Mouse (Mus musculus): Measurements from ENCODE around the gene Vmp1. TPM values are rescaled to one million over a fixed set of nuclear protein-coding genes. Genes with fewer than 3 reads are reported as not detected.
A peak's percentile ranks its signal among the peaks of the same experiment; 100 is the strongest.

Gene Vmp1
- polyA plus RNA-seq, 1 experiment from 2014 or later, result 141 TPM

DNA sequence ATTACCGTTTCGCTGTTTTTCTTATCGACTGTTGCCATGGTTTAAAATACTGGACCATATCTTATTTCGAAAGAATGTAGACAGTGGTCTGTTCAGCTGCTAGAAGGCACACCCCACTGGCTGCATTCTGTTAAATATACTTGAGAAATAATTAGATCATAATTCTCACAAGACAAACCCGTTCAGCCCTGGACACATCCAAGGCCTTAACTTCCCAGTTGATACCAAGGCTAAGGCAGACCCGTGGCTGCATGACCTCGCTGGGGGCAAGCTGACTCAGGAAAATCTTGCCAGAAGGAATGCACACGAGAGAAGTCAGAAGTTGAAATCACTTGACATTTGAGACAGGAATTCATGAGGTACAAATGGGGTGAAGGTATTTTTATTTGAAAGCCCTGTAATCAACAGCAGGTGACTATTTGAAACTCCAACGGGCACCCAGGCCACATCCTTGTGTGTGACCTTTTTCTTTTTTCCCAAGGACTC is 113.3 kb downstream of the Vmp1 start:
- Histone ChIP-seq H3K27me3 (ENCODE audit: control insufficient read depth, insufficient read depth, low read length) (no peaks in the 10 kb centered on the region), H3K27ac (ENCODE audit: low read depth, low read length) (no peak overlapping the region; the same call in 1 of the 2 replicates), H3K4me1 (ENCODE audit: control insufficient read depth, insufficient read depth, low read length) (peaks cover 16% of the 10 kb centered on the region), H3K36me3 (ENCODE audit: control insufficient read depth, insufficient read depth, low read length) (no peaks in the 10 kb centered on the region), H3K9ac (ENCODE audit: low read depth, low read length) (no peak overlapping the region), H3K4me2 (replicated peaks; ENCODE audit: low read depth, low read length) (no peak overlapping the region), H3K9me3 (ENCODE audit: control insufficient read depth, low read length) (no peaks in the 10 kb centered on the region), H3K4me3 (ENCODE audit: low read length) (no peak overlapping the region)
- 40% methylated on average over 9 of the region's 9 CpGs for WGBS
- no peak for ATAC-seq (ENCODE audit: low FRiP score, low TSS enrichment)

DNA sequence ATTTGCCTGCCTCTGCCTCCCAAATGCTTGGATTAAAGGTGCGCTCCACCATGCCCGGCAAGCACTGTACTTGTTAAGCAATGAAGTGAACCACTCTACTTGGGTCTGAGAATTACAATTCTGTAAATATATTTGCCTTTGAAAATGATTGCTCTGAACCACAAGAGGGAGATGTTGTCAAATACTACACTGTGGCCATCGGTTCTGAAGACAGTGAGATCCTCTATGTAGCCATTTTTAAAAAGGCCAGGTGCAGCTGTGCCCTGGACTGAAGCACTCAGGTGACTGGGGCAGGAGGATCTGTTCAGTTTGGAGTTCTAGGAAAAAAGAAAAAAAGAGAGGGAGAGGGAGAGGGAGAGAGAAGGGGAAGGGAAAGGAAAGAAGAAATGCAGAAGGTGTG is 115.2 kb downstream of the Vmp1 start:
- WGBS, result 71% methylated on average over 3 of the region's 3 CpGs
- ATAC-seq (ENCODE audit: low FRiP score, low TSS enrichment), result no peak
- H3K9ac ChIP-seq (ENCODE audit: low read depth, low read length), result no peak overlapping the region
- no peak overlapping the region for H3K27ac ChIP-seq (ENCODE audit: low read depth, low read length)
- H3K4me1 ChIP-seq (ENCODE audit: control insufficient read depth, insufficient read depth, low read length), result peaks cover 16% of the 10 kb centered on the region
- H3K4me3 ChIP-seq (ENCODE audit: low read length), result no peak overlapping the region
- H3K36me3 ChIP-seq (ENCODE audit: control insufficient read depth, insufficient read depth, low read length), result no peaks in the 10 kb centered on the region
- no peaks in the 10 kb centered on the region for H3K9me3 ChIP-seq (ENCODE audit: control insufficient read depth, low read length)
- no peak overlapping the region for H3K4me2 ChIP-seq (replicated peaks; ENCODE audit: low read depth, low read length)
- no peaks in the 10 kb centered on the region for H3K27me3 ChIP-seq (ENCODE audit: control insufficient read depth, insufficient read depth, low read length)

DNA sequence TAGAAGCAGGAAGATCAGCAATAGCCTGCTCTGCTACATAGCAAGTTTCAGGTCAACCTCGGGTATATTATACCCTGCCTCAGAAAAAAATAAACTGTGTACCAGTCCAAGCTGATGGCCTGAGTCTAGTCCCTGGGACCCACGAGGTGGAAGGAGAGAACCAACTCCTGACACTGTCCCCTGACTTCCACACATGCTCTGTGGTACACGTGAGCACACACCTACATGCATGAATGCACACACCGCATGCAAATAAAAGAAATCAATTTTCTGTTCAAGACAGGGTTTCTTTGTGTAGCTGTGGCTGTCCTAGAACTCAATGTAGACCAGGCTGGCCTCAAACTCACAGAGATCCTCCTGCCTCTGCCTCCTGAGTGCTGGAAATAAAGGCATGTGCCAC is 125.4 kb downstream of the Vmp1 start:
- WGBS, result 80% methylated on average over 4 of the region's 4 CpGs
- H3K27me3 ChIP-seq (ENCODE audit: control insufficient read depth, insufficient read depth, low read length), result no peaks in the 10 kb centered on the region
- H3K36me3 ChIP-seq (ENCODE audit: control insufficient read depth, insufficient read depth, low read length), result peaks cover 12% of the 10 kb centered on the region; the same call in 1 of the 2 replicates
- no peak for ATAC-seq (ENCODE audit: low FRiP score, low TSS enrichment)
- H3K9ac ChIP-seq (ENCODE audit: low read depth, low read length), result no peak overlapping the region
- no peak overlapping the region for H3K4me3 ChIP-seq (ENCODE audit: low read length)
- no peak overlapping the region for H3K4me2 ChIP-seq (replicated peaks; ENCODE audit: low read depth, low read length)
- no peaks in the 10 kb centered on the region for H3K4me1 ChIP-seq (ENCODE audit: control insufficient read depth, insufficient read depth, low read length)
- H3K27ac ChIP-seq (ENCODE audit: low read depth, low read length), result no peak overlapping the region
- H3K9me3 ChIP-seq (ENCODE audit: control insufficient read depth, low read length), result no peaks in the 10 kb centered on the region

DNA sequence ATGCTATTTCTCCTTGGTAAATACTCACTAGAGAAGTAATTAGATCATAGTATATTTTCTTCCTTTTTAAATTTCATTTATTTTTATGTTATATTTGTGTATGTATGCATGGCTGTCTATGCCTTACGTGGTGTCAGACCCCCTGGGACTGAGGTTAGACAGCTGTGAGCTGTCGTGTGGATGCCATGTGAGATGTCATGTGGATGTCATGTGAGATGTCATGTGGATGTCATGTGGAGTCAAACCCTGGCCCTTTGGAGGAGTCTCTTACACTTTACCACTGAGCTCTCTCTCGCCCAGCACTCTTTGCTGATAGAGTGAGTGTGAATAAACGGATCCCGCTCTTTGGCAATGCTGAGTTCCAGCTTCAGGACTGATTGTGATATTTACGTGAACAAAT is 130.1 kb downstream of the Vmp1 start:
- no peaks in the 10 kb centered on the region for H3K27me3 ChIP-seq (ENCODE audit: control insufficient read depth, insufficient read depth, low read length)
- WGBS, result 92% methylated on average over 6 of the region's 6 CpGs

DNA sequence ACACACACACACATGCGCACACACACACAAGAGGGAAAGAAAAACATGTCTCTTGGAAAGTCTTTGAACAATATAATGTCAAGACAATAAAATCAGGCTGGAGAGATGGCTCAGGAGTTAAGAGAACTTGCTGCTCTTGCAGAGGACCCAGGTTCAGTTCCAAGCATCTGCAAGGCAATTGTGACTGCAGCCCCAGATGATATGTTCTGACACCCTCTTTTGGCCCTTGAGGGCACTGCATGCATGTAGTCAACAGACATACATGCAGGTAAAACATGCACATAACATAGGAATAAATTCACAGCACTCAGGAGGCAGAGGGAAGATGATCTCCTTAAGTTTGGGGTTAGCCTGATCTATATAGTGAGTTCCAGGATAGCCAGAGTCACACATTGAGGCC is 136.2 kb downstream of the Vmp1 start:
- no peak overlapping the region for H3K27ac ChIP-seq (ENCODE audit: low read depth, low read length)
- no peak overlapping the region for H3K9ac ChIP-seq (ENCODE audit: low read depth, low read length)
- 95% methylated on average over 1 of the region's 1 CpGs for WGBS
- no peaks in the 10 kb centered on the region for H3K9me3 ChIP-seq (ENCODE audit: control insufficient read depth, low read length)
- ATAC-seq (ENCODE audit: low FRiP score, low TSS enrichment), result no peak
- peaks cover 11% of the 10 kb centered on the region for H3K4me1 ChIP-seq (ENCODE audit: control insufficient read depth, insufficient read depth, low read length)
- H3K4me2 ChIP-seq (replicated peaks; ENCODE audit: low read depth, low read length), result no peak overlapping the region
- H3K27me3 ChIP-seq (ENCODE audit: control insufficient read depth, insufficient read depth, low read length), result no peaks in the 10 kb centered on the region
- H3K4me3 ChIP-seq (ENCODE audit: low read length), result no peak overlapping the region
- H3K36me3 ChIP-seq (ENCODE audit: control insufficient read depth, insufficient read depth, low read length), result no peaks in the 10 kb centered on the region; the same call in 1 of the 2 replicates

More for the DNA sequence above, 130.1 kb downstream of the Vmp1 start:
- no peak for ATAC-seq (ENCODE audit: low FRiP score, low TSS enrichment)
- Histone ChIP-seq H3K9ac (ENCODE audit: low read depth, low read length) (no peak overlapping the region), H3K4me3 (ENCODE audit: low read length) (no peak overlapping the region), H3K4me2 (replicated peaks; ENCODE audit: low read depth, low read length) (no peak overlapping the region), H3K9me3 (ENCODE audit: control insufficient read depth, low read length) (no peaks in the 10 kb centered on the region), H3K4me1 (ENCODE audit: control insufficient read depth, insufficient read depth, low read length) (no peaks in the 10 kb centered on the region), H3K27ac (ENCODE audit: low read depth, low read length) (no peak overlapping the region), H3K36me3 (ENCODE audit: control insufficient read depth, insufficient read depth, low read length) (peaks cover 12% of the 10 kb centered on the region; the same call in 1 of the 2 replicates)

DNA sequence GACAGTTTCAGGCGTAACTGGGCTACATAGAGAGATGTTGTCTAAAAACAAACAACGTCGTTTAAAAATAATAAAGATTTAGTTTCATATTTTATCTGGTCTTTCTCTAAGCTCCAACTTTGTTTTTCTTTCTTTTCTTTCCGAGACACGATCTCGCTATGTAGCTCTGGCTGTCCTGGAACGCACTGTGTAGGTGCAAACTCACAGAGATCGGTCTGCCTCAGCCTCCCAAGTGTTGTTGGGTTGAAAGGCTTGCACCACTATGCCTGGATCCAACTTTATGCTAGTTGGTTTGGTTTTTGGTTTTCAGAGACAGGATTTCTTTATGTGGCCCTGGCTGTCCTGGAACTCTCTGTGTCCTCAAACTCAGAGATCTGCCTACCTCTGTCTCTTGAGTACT is 138.1 kb downstream of the Vmp1 start:
- H3K9ac ChIP-seq (ENCODE audit: low read depth, low read length), result peak overlapping the region; percentile 93; the same call in 1 of the 2 replicates
- H3K4me1 ChIP-seq (ENCODE audit: control insufficient read depth, insufficient read depth, low read length), result peaks cover 11% of the 10 kb centered on the region
- no peak for ATAC-seq (ENCODE audit: low FRiP score, low TSS enrichment)
- no peaks in the 10 kb centered on the region for H3K27me3 ChIP-seq (ENCODE audit: control insufficient read depth, insufficient read depth, low read length)
- peak overlapping the region; percentile 65 for H3K4me2 ChIP-seq (replicated peaks; ENCODE audit: low read depth, low read length)
- WGBS, result 80% methylated on average over 8 of the region's 8 CpGs
- H3K4me3 ChIP-seq (ENCODE audit: low read length), result peak overlapping the region; percentile 98
- 0 out of 2 replicates have a peak overlapping the region, but pooled peaks have one; percentile 47 for H3K27ac ChIP-seq (ENCODE audit: low read depth, low read length)
- H3K36me3 ChIP-seq (ENCODE audit: control insufficient read depth, insufficient read depth, low read length), result no peaks in the 10 kb centered on the region; the same call in 1 of the 2 replicates
- H3K9me3 ChIP-seq (ENCODE audit: control insufficient read depth, low read length), result no peaks in the 10 kb centered on the region

DNA sequence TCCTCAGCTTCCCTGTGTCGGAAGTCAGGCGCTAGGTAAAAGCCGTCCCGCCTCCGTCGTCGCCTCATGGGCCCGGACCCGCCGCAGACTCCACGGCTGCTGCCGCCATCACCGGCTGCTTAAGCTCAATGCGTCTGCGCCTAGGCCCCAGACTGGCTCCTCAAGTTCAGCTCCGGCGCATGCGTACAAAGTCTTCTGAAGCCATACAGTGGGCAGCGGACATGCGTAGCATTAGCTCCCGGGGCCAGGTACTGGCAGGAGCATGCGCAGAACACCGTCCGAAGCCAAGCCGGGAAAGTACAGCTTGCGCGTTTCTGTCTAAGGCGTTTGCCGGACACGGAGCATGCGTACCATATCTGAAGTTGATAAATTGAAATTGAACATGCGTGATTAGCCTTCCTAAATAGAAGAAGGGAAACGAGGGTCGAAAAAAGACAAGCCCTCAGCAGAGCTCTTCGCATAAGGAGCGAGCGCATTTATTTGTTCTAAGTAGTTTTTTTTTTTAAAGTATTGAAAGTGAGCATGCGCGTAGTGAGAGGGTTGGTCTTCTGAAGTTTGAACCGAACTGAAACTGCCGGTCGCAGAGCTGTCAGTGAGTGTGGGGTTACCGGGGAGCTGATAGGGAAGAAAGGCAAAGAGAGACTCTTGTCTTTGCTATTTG is 138.9 kb downstream of the Vmp1 start, which contains the start of the genes Rps6kb1 and Tubd1:
Gene Rps6kb1 (minus strand): TSS at position 167 of the 661 bp plus-strand sequence.
Gene Tubd1 (plus strand): TSS at position 353 of the 661 bp plus-strand sequence.
- Histone ChIP-seq H3K9ac (ENCODE audit: low read depth, low read length) (peak within 1 kb of the TSS; percentile 93), H3K9me3 (ENCODE audit: control insufficient read depth, low read length) (no peaks in the 10 kb centered on the region), H3K27me3 (ENCODE audit: control insufficient read depth, insufficient read depth, low read length) (no peaks in the 10 kb centered on the region), H3K27ac (ENCODE audit: low read depth, low read length) (peak within 1 kb of the TSS; percentile 76), H3K4me1 (ENCODE audit: control insufficient read depth, insufficient read depth, low read length) (peaks cover 11% of the 10 kb centered on the region), H3K36me3 (ENCODE audit: control insufficient read depth, insufficient read depth, low read length) (no peaks in the 10 kb centered on the region), H3K4me2 (replicated peaks; ENCODE audit: low read depth, low read length) (peak within 1 kb of the TSS; percentile 65), H3K4me3 (ENCODE audit: low read length) (peak within 1 kb of the TSS; percentile 98)
- peak; percentile 98 for ATAC-seq (ENCODE audit: low FRiP score, low TSS enrichment)
- under 1% methylated on average over 43 of the region's 43 CpGs for WGBS

DNA sequence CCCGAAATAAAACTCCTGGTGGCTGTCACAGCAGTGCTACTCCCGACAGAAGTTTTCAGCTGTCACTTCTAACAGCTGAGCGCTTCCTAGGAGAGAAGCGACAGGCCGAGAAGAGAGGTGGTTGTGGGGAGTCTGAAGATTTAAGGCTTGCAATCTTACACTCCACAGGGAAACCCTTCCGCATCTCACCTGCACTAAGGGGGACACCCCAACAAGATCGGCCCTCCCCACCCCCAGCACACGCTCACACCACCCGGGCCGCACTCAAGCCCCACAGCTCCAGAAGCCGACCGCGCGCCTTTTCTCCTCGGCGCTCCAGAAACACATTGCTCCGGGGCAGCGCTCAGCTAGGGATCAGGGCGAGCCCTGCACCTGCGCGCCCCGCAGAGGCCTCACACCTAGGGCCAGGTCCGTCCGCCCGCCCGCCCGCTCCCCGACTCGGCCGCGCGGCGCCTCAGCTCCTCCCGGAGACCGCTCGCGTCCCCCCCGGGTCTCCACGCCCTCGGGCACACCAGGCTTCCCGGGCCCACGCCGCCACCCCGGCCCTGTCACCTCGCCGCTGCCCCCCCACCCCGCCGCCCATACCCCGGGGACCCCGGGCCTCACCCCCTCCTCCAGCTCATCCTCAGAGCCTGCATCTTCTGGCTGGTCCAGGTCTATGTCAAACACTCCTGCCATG is 139.5 kb downstream of the Vmp1 start:
- H3K4me2 ChIP-seq (replicated peaks; ENCODE audit: low read depth, low read length), result peak overlapping the region; percentile 46
- H3K36me3 ChIP-seq (ENCODE audit: control insufficient read depth, insufficient read depth, low read length), result no peaks in the 10 kb centered on the region
- peak; percentile 81 for ATAC-seq (ENCODE audit: low FRiP score, low TSS enrichment)
- WGBS, result 2% methylated on average over 34 of the region's 50 CpGs
- no peaks in the 10 kb centered on the region for H3K27me3 ChIP-seq (ENCODE audit: control insufficient read depth, insufficient read depth, low read length)
- no peaks in the 10 kb centered on the region for H3K9me3 ChIP-seq (ENCODE audit: control insufficient read depth, low read length)
- peak overlapping the region; percentile 76 for H3K27ac ChIP-seq (ENCODE audit: low read depth, low read length)
- peaks cover 11% of the 10 kb centered on the region for H3K4me1 ChIP-seq (ENCODE audit: control insufficient read depth, insufficient read depth, low read length)
- H3K4me3 ChIP-seq (ENCODE audit: low read length), result peak overlapping the region; percentile 98
- H3K9ac ChIP-seq (ENCODE audit: low read depth, low read length), result peak overlapping the region; percentile 93

DNA sequence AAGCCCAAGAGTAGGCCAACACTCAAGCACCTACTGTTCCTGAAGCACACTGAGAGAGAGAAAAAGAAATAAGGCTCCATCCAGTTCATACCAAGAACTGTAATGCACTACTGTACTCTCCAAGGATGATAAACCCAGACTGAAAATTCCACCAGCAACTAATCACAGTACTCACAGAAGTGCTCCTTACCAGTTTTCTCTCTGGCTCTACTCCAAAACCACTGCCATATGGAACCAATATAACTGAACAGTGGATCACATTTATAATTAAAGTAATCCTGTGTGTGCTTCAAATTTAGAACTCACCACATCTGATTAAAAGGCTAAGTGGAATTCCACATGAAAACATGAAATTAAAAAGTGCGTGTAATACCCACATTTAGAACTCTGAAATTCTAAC is 140.8 kb downstream of the Vmp1 start:
- H3K9ac ChIP-seq (ENCODE audit: low read depth, low read length), result no peak overlapping the region
- H3K27me3 ChIP-seq (ENCODE audit: control insufficient read depth, insufficient read depth, low read length), result no peaks in the 10 kb centered on the region
- H3K27ac ChIP-seq (ENCODE audit: low read depth, low read length), result no peak overlapping the region
- no peaks in the 10 kb centered on the region for H3K36me3 ChIP-seq (ENCODE audit: control insufficient read depth, insufficient read depth, low read length)
- no peak for ATAC-seq (ENCODE audit: low FRiP score, low TSS enrichment)
- 93% methylated on average over 1 of the region's 1 CpGs for WGBS
- peaks cover 11% of the 10 kb centered on the region for H3K4me1 ChIP-seq (ENCODE audit: control insufficient read depth, insufficient read depth, low read length)
- no peak overlapping the region; the same call in 1 of the 2 replicates for H3K4me3 ChIP-seq (ENCODE audit: low read length)
- H3K9me3 ChIP-seq (ENCODE audit: control insufficient read depth, low read length), result no peaks in the 10 kb centered on the region
- H3K4me2 ChIP-seq (replicated peaks; ENCODE audit: low read depth, low read length), result no peak overlapping the region

Measured in kidney, embryonic 14.5 days (tissue).